Mouse (Mus musculus): ENCODE data around the gene Acad12.
"Not testable (repeated sequence)": the region's sequence is repeated elsewhere in the genome, so short reads cannot be mapped to it uniquely, and the experiment has no call there.

Gene Acad12

DNA sequence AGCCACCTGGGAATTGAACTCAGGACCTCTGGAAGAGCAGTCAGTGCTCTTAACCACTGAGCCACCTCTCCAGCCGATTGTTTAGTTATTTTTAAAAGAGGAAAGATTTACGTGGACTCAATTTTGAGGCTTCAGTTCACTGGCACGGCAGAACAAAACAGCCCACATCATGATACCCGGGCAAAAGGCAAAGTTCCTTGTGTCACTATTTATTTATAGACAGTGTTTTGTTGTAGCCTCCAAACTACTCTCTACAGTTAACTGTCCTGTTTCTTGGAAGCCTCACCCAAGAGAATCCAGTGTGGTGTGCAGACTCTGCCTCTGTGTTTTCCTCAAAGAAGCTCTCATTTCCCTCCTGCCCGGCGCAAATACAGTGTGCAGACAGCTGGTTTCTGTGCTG is 6.7 kb downstream of the Acad12 start:
- no peak for DNase-seq (ENCODE audit: low read depth, low spot score)

GRCm38 (mm10) chr5:121609556-121610135 is 9.1 kb downstream of the Acad12 start:
- not testable (repeated sequence) for DNase-seq (ENCODE audit: low read depth, low spot score)

GRCm38 (mm10) chr5:121606151-121606550 is 12.6 kb downstream of the Acad12 start:
- no peak for DNase-seq (ENCODE audit: low read depth, low spot score)

GRCm38 (mm10) chr5:121603815-121604214 is 14.9 kb downstream of the Acad12 start:
- not testable (repeated sequence) for DNase-seq (ENCODE audit: low read depth, low spot score)

GRCm38 (mm10) chr5:121601547-121602299 is 17.0 kb downstream of the Acad12 start:
- DNase-seq (ENCODE audit: low read depth, low spot score) = peak; percentile 24

DNA sequence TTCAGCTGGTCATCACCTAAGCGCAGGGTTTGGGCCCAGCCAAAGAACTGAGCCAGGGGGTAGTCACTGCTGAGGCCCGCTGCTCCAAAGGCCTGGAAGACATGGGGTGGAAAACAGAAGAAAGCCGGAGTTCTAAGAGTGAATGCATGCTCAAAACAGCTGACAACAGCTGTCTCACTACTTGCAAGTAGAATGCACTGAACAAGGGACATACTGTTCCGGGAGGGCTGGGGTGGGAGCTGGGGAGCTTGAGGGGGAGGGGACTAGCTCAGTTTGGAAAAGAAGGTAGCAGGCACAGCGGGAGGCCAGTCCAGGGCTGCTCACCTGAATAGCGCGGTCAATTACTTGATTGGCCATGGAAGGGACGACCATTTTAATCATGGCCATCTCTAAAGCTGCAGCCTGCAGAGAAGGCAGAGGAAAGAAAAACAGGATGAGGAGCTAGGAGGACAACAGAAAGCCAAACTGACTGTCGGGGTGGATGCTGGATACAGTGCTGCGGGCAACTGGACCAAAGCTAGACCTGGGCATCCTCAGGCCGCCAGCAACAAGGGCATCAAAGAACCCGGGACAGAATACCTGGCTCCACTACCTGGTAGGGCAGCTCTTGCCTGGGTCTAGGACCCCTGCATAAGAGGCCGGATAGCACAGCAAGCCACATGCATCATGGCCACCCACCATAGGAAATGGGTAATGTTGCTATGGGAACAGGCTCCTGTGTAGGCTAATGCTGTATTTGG is 19.7 kb downstream of the Acad12 start:
- no peak for DNase-seq (ENCODE audit: low read depth, low spot score)

DNA sequence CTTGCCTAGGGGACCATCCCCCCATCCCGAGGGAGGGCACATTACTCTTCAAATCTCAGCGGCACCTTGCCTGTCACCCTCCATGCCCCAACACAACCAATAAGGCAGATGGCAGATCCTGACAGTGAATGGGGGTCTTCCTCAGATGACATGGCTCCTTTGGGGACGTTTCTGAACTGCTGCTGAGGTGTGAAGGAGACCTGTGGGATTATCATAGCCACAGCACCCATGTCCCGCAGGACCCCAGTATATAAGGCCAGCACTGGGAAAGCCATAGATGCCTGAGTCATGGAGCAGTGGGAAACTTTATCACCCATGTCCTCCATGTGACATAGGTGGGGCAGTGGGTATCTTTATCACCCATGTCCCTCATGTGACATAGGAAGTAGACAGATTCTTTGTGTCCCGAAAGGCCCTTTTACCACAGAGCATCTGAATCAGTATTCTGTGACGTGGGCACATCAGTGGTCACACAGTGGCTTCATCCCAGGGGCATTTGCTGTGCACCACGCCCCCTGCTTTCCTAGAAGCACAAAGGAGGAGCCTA is 20.7 kb downstream of the Acad12 start:
- no peak for DNase-seq (ENCODE audit: low read depth, low spot score)

DNA sequence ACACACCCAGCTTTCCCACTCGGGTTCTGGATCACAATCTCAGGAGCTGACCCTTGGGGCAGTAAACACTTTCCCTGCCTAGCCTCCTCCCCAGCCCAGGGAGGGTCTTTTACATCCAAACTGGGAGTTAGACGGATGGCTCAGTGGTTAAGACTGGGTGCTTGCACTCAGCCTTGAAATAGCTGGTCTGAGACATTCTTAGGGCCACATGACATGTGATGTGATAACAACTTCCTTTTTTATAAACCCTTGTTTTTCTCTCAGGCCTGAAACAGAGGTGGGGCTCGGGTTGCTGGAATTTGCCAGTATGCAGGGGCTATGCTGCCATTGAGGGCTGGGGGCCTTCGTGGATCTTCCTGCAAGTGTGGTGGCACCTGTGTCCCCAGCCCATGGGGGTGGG is 21.4 kb downstream of the Acad12 start:
- DNase-seq (ENCODE audit: low read depth, low spot score) = no peak

GRCm38 (mm10) chr5:121596226-121596625 is 22.5 kb downstream of the Acad12 start:
- DNase-seq (ENCODE audit: low read depth, low spot score) = no peak

GRCm38 (mm10) chr5:121595758-121596157 is 23.0 kb downstream of the Acad12 start:
- DNase-seq (ENCODE audit: low read depth, low spot score) = no peak

DNA sequence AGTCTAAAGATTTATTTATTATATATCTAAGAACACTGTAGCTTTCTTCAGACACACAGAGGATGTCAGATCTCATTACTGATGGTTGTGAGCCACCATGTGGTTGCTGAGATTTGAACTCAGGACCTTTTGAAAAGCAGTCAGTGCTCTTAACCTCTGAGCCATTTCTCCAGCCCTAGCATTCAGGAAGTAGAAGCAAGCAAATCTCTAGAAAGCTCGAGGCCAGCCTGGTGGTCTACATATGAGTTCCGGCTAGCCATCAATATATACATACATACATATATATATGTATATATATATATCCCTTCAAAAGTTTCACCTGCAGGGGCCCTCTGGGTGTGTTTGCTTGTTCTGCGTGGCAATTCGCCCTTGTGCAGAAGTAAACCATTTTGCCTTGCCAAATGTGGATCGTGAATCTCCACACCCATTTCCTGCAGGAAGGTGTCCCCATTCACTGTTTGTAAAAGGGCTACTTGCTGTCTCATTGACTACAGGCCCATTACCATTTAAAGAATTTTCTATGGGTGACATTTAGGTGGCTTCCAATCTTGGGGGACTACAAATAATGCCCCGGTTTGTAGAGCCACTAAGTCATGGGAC is 23.9 kb downstream of the Acad12 start:
- DNase-seq (ENCODE audit: low read depth, low spot score) = no peak

DNA sequence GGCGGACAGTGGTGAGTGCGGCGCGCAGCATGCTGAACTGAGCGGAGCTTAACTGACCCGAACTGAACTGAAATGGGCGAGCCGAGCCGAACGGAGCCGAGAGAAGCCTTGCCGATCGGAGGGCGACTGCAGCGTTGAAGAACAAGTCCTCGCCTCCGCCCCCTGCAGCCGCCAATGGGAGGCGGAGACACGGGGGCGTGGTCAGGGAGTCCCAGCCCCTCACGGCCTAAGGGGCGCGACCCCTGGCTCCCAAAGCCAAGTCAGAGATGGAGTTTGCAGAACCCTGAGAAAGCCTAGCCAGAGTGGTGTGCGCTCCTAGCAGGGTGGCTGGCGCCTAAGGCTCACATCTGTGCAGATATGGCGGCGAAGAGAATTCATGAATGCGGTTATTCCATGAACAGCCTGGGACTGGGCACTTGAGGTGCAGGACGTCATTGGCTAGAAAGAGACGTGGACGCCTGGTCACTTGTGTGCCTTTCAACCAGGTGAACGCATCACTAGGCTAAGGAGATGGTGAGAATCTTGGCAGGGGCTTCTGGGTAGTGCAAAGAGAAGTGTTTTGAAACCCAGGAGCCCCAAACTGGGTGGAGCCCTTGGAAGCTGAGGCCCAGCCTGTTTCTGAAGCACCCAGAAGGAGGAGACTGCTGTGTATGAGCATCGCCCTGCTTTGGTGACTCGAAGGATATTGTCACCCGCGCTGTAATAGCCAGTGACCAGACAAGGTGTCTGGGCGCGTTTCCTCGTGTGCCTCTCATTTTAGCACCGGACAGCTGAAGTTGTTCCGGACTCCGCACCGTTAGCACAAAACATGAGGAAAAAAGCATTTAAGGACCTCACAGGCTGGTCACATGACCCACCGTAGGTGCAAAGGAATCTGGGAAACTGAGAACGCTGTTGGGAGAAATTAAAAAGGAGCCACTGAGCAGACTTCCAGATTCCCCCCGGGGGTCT is 25.0 kb downstream of the Acad12 start, which contains the start of gene Aldh2:
Aldh2 (minus strand) TSS at position 374 of the 951 bp plus-strand sequence.
- DNase-seq (ENCODE audit: low read depth, low spot score) = peak; percentile 61

GRCm38 (mm10) chr5:121592816-121593407 is 25.8 kb downstream of the Acad12 start:
- no peak for DNase-seq (ENCODE audit: low read depth, low spot score)

DNA sequence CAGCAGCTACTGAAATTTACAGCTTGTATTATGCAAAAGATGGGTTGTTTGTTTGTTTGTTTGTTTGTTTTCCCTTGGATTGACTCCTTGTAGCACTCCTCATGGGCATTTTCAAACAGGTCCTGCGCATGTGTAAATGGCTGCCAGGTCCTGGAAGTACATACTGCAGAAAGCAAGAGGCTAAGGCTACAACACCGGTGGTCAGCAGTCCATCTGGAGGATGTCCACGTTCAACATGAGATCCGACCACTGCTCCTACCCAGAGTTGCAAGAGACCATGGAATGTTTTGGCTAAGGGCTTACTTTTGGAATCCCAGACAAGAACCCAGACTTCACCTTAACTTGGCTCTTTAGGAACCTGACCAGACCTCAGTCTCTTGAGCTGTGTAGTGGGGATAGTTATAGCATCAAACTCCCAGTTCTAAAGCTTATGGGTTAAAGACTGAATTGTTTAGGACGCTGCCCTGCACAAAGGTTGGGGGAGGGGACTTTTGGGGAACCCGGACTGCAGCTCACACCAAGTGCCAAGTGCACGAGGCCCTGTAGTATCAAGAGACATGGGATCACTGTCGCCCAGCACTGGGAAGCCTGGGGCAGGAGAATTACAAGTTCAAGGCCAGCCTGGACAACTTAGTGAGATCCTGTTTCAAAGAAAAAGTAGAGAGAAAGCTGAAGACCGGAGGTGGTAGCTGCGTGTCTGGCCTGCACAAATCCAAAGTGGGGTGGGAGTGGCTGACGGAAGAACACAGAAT is 26.5 kb downstream of the Acad12 start:
- DNase-seq (ENCODE audit: low read depth, low spot score) = no peak

GRCm38 (mm10) chr5:121591417-121592063 is 27.2 kb downstream of the Acad12 start:
- DNase-seq (ENCODE audit: low read depth, low spot score) = no peak

DNA sequence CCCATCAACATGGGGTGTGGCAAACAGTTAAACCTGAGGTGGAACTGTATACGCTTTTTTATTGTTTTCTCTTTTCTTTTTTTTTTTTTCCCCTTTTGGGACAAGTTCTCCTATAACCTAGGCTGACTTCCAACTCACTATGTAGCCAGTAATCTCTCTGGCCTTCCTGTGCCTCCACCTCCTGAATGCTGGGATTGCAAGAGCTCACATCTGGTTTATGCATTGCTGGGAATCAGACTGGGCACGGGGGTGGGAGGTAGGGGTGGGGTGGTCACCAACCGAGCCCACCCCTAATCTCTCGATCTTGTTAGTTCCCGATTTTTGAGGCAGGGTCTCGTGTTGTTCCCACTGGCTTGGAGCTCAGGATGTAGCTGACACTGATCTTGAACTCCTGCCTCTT is 28.8 kb downstream of the Acad12 start:
- DNase-seq (ENCODE audit: low read depth, low spot score) = no peak

- DNase-seq (ENCODE audit: low read depth, low spot score) = no peak
Measured at GRCm38 (mm10) chr5:121586400-121587039, 32.2 kb downstream of the Acad12 start.

GRCm38 (mm10) chr5:121585699-121586098 is 33.0 kb downstream of the Acad12 start:
- DNase-seq (ENCODE audit: low read depth, low spot score) = no peak

- DNase-seq (ENCODE audit: low read depth, low spot score) = no peak
Measured at GRCm38 (mm10) chr5:121585005-121585404, 33.7 kb downstream of the Acad12 start.
